Mouse (Mus musculus) retina, postnatal 1 day (tissue): ENCODE measurements at regions not wholly inside any gene's neighbourhood (a gene's known extent, or its start where the extent isn't known, plus 50 kb on each side); places are given as distances from the start of the nearest gene placed in this dataset.

Source experiments
- DNase-seq: peaks from one replicate; pipeline ENCODE4 v3.0.0-alpha.2; 2012

GRCm38 (mm10) chr8:87105106-87105505 is 220.0 kb upstream of the N4bp1 start:
- DNase-seq = no peak

GRCm38 (mm10) chr8:87095211-87095610 is 210.2 kb upstream of the N4bp1 start:
- no peak for DNase-seq

- DNase-seq = no peak
These were observed 209.6 kb upstream of the N4bp1 start for GRCm38 (mm10) chr8:87094685-87095084.

- peak; percentile 12 for DNase-seq
These were observed 208.7 kb upstream of the N4bp1 start for GRCm38 (mm10) chr8:87093716-87094115.

GRCm38 (mm10) chr8:87093081-87093480 is 208.0 kb upstream of the N4bp1 start:
- DNase-seq = no peak

- peak; percentile 68 for DNase-seq
These were observed 202.5 kb upstream of the N4bp1 start for GRCm38 (mm10) chr8:87087451-87088095.

DNA sequence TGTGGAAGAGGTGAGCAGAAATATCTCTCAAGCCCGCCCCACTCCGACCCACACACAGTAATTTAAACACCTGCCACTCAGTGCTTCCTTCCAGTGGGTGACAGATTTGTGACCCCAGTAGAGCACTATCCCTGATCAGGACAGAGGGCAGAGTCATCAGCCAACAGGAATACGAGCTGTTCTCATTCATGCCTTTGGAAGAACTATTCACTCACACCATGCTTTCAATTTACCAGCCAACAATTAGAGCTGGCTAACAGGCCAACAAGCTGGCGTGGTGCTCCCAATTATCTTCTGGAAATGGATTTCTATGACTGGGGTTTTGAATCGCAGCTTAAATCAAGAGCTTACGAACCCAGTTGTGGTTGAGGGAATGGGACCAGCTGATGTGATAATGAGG is 193.2 kb upstream of the N4bp1 start:
- no peak for DNase-seq

DNA sequence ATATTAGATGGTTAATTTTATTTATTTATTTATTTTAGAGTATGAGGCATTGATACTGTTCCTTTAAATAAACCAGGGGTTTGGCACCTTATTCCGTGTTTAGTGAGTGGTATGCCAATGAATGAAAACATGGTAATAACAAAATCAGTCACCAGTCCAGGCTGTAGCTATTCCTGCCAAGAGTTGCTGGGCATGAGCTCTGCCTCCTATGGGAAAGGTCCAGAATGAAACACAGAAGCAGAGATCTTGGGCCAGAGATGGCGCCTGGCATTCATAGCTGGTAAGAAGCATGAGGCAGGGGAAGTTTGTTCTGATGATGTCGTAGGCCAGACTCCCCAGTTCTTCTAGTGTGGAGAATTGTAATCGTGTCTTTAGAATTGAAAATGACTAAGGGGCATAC is 190.9 kb upstream of the N4bp1 start:
- no peak for DNase-seq

- DNase-seq = no peak
These were observed 186.2 kb upstream of the N4bp1 start for GRCm38 (mm10) chr8:87071224-87071623.

GRCm38 (mm10) chr8:87067106-87067505 is 182.0 kb upstream of the N4bp1 start:
- DNase-seq = no peak

GRCm38 (mm10) chr8:87064768-87065167 is 179.7 kb upstream of the N4bp1 start:
- DNase-seq = no peak

GRCm38 (mm10) chr8:87064250-87064747 is 179.2 kb upstream of the N4bp1 start:
- peak; percentile 69 for DNase-seq

DNA sequence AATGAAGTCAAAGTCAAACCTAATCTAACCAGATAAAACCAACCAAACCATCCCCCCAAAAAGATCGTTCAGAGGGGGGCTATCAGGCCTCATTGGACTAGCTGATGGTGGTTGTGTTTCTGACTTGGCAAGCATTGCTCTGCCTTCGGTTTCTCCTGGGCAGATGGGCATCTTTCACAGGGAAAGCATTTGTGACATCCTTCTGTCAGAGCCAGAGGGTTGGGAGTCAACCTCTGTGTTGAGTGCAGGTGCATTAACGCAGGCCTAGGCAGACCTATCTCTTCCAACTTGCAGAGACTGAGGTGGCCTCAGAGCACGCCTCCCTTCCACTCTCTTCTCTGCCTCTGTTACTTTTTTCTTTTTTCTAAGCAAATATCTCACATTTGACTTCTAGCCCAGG is 178.5 kb upstream of the N4bp1 start:
- DNase-seq = no peak

DNA sequence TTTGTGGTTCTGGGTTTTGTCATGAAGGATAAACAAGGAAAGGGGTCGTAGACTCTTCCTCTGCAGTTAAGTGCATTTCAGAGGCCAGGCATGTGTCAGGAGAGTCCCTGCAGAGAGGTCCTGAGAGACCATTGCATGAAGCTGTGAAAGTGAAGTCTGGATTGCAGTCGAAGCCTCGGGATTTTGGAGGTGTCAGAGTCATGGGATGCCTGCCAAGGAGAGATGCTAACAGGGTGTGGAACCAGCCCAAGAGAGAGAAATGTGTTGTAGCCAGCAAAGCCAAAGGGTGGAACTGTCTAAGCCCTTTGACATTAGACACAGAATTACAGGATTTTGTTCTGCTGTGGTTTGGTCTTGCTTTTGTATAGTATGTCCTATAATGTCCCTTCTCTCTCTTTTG is 164.7 kb upstream of the N4bp1 start:
- no peak for DNase-seq

DNA sequence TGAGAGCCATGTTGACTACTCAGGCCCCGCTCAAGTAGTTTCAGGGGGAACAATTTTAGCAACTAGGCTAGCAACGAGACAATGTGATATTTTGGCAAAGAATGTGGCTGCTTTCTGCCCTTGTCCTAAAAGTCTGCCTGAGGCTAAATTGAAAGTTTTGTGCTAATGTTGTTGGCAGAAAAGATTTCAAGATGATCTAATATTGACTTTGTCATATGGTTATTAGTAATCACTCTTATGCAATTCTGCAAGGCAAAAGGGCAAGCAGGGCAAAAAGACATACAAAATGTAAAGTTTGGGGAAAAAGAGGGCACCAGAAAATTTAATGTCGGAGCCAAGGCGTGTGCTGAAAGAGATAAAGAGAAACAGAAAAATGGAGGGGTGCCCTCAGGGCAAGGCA is 164.1 kb upstream of the N4bp1 start:
- no peak for DNase-seq

DNA sequence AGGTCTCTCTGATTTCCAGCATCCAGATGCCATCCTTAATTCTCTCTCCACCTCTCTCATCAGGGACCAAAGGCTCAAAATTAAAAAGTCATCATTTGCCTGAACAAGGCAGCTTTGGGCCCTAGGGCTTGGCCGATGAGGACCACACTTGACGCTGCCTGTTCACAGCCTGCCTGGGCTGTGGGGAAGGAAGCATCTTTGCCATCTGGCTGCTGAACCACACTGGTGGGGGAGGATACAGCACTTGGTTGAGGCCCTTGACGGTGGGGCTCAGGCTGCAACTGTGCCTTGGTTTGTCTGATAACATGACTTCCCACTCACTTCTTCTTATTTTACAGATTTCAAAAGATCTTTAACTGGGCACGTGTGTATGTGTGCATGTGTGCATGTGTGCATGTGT is 161.5 kb upstream of the N4bp1 start:
- no peak for DNase-seq

DNA sequence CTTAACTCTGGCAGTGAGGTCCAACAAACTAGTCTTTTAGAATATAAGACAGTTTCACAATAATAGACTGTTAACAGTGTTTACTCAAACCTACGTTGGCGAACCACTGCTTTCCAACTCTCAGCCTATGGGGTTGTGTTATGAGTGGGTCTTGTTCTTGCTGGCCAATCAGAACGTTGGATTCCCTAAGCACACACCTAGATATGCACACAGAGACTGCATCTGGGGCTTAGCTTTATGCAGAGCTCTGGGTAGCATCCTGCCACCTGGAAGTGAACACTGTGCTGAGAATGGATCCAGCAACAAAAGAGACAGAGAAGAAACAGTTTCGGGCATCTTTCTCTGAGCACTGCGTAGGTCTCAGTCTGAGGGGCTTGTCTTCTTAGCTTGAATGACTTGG is 158.0 kb upstream of the N4bp1 start:
- DNase-seq = no peak

DNA sequence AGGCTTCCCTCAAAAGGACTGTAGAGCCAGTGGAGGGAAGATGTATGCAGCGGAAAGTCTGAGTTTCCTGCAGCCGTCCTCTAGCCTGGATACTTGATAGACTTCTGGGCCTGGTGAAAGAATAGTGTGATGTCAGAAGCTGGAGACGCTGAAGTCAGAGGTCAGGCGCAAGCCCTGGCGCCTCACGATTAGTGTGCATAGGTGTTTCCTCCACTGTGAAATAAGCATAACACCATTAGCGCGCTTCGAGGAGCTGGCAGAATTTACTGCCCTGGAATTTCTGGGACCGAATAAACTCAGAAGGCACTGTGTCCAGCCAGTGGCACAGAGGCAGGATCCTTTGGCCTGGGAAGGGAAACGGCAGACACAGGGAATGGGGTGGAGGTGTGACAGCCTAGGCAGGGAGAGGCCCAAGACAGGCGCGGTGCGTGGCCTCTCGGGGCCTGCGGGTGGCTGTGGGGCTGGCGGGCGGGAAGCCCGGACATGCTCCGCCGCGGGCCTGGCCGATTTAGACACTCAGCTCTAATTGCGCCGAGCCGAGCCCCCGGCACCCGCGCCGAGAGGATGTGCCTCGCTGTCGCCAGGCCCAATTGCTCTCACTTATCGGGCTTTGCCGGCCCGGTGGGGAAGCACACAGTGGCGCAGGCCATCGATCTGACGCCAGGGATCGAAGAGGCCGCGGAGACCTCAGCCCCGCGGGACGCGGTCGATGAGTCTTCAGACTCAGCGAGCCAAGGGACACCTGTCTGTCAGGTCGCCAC is 152.7 kb upstream of the N4bp1 start:
- peak; percentile 39 for DNase-seq

DNA sequence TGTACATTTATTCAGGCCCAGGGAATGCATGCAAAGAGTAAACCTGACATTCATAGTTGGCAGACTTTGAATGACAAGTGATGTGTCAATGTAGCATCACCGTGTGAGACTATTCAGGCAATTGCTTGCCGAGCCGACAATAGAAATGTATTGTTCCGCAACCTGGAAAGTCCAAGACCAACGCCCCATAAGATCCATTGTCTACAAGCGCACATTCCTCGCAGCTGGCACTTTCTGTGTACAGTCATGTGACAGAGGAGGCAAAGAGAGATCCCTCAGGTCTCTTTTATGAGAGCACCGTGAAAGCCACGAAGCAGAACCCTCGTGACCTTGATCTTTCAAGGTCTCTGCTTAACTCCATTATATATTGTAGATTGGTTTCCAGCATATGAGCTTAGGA is 150.9 kb upstream of the N4bp1 start:
- no peak for DNase-seq

DNA sequence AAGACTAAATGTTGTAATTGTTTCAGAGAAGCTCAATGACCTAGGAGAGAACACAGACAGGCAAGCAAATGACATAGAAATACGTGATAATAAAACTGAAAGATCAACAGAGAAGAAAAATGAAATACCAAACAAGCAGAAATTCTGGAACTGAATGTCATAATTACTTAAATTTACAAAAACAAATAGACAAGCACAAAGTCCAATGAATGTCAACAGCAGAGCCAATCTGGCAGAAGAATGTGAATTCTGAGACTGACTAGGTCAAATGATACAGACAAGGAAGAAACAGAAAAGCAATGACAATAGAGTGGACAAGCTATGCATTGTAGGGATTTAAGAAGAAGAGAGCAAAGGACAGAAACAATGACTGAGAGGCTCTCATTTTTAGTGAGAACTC is 143.1 kb upstream of the N4bp1 start:
- no peak for DNase-seq

GRCm38 (mm10) chr8:87025946-87026345 is 140.9 kb upstream of the N4bp1 start:
- DNase-seq = no peak

DNA sequence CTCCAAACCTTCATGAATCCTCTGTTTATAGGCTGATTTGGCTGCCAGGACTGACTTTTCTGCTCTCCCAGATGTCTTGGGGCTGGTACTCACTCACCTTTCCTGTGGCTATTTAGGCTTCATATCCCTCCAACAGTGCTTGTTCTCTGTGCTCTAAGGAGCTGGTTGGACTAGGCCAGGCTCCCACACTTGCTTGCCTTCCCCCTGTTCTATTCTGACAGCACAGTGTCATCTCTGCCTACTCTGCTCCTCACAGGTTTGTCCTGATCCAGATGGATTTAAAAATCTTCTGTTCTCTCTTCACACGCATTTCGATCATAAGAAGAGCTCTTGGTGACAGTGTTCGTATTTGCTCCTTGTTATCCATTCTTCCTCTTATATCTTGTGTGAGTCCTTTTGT is 134.7 kb upstream of the N4bp1 start:
- DNase-seq = no peak

DNA sequence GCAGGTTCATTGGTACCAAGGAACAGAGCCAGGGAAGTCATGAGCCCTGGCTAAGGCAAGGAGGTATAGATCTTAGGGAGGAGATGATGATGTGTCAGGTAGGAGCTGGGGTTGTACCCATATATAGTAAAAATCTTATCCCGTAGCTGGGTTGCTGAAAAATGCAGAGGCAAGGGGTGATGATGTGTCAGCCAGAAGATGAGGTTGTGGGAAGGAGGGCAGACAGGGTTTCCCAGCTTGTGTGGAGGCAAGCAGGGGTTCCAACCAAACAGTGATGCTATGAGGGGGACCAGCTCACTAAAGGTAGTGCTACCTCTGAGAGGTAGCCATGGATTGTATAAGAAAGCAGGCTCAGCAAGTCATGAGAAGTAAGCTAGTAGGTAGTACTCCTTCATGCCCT is 90.5 kb upstream of the N4bp1 start:
- DNase-seq = no peak

DNA sequence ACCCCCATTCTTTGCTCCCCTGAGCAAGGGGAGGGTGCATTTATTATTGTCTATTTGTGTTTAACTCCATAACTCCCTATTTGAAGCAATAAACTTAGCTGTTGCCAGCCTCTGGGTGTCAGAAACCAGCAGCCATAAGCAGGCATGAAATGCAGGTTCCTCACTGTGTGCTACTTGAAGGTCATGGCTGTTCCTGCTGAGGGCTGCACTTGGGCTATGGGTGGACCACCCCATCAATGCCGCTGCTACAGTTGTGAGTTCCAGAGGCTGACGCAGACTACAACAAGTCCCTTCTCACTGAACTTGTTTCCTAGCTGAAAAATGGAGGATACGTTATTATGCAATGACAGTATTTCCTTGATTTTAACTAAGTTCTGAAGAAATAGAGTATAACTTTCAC is 86.7 kb upstream of the N4bp1 start:
- no peak for DNase-seq

DNA sequence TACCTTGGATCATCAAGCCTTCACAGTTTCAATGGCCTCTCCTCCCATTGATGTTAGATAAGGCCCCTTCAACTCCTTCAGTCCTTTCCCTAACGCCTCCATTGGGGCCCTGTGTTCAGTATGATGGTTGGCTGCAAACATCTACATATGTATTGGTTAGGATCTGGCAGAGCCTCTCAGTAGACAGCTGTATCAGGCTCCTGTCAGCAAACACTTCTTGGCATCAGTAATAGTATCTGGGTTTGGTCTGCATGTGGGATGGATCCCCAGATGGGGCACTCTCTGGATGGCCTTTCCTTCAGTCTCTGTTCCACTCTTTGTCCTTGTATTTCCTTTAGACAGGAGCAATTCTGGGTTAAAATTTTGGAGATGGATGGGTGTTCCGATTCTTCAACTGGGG is 84.0 kb upstream of the N4bp1 start:
- DNase-seq = no peak
